Mouse (Mus musculus) liver, embryonic 16.5 days (tissue): Measurements from ENCODE around the gene Tuft1. TPM values are rescaled to one million over a fixed set of nuclear protein-coding genes. Genes with fewer than 3 reads are reported as not detected.
"Not testable (repeated sequence)": the region's sequence is repeated elsewhere in the genome, so short reads cannot be mapped to it uniquely, and the experiment has no call there.

ENCODE experiments used
- ATAC-seq: fragments of 200-750 bp; cut with Nextera tagmentation; 2 replicates; pipeline ENCODE4 v1.8.0; 2017; ENCODE audit warnings: low read depth, mild to moderate bottlenecking, moderate number of reproducible peaks, moderate library complexity
- H3K27ac ChIP-seq: fragments of 300-500 bp; sonication (generic); 2 replicates; pipeline ENCODE4 v1.5.1; 2014; ENCODE audit warnings: mild to moderate bottlenecking, low read length
- H3K27me3 ChIP-seq: fragments of 300-500 bp; sonication (generic); 2 replicates; pipeline ENCODE4 v1.6.1; 2014; ENCODE audit warnings: low read depth, low read length, mixed read lengths; ENCODE audit not compliant: control insufficient read depth, insufficient read depth
- H3K36me3 ChIP-seq: fragments of 300-500 bp; sonication (generic); 2 replicates; pipeline ENCODE4 v1.6.1; 2014; ENCODE audit warnings: mild to moderate bottlenecking; ENCODE audit not compliant: control insufficient read depth, insufficient read depth
- H3K4me1 ChIP-seq: fragments of 300-500 bp; sonication (generic); 2 replicates; pipeline ENCODE4 v1.6.1; 2014; ENCODE audit warnings: low read depth, low read length, mixed read lengths; ENCODE audit not compliant: control insufficient read depth
- H3K4me2 ChIP-seq: fragments of 300-500 bp; sonication (generic); 2 replicates; pipeline ENCODE4 v1.6.1; 2014; ENCODE audit warnings: low read depth, low read length, mixed read lengths
- H3K4me3 ChIP-seq: fragments of 300-500 bp; sonication (generic); 2 replicates; pipeline ENCODE4 v1.5.1; 2014; ENCODE audit warnings: low read depth, mild to moderate bottlenecking, low read length
- H3K9ac ChIP-seq: fragments of 300-500 bp; sonication (generic); 2 replicates; pipeline ENCODE4 v1.6.1; 2014; ENCODE audit warnings: low read depth, low read length
- H3K9me3 ChIP-seq: fragments of 300-500 bp; sonication (generic); replicated peaks from 2 replicates; pipeline ENCODE4 v1.6.1; 2016; ENCODE audit warnings: low read length; ENCODE audit not compliant: control insufficient read depth
- WGBS: fragments of 180-500 bp; shearing (Covaris S2); extraction: QIAGEN DNeasy Blood & Tissue Kit; methylation state at CpG from one replicate; pipeline ENCODE4 v1.1.7; 2014; ENCODE audit not compliant: insufficient replicate concordance; 5-methylcytosine and 5-hydroxymethylcytosine counted together
- polyA plus RNA-seq: library from polyadenylated mRNA; unstranded; fragments of >200 nt; fragmentation: Nextera tagmentation; extraction: Ambion mirVana; gene quantifications from 2 replicates; pipeline ENCODE4 v1.2.1, GENCODE M21; 2015

Tuft1 gene
- polyA plus RNA-seq, 1 experiment from 2014 or later: 13.3 TPM

DNA sequence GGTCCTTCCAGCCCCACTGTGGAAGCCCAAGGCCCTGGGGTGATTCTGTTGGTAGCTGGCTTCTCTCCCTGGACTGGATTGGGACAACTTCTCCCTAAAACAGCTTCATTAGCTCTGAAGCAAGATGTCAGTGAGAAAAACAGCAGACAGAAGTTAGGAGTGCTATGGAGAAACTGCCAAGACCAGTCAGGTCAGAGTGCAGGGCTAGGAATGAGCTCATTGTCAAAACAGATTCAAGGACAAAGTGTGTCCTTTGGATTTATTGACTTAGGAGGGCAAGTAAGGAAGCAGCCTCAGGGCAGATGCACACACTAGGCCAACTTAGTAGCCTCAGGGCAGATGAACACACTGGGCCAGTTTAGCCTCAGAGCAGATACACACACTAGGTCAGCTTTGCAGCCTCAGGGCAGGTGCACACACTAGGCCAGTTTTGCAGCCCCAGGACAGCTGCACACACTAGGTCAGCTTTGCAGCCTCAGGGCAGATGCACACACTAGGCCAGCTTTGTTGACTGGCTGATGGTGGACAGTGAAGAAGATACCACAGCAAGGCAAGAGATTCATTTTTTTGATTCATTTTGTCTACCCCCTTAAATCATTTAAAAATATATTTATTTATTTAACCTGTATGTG lies 32.1 kb upstream of the Tuft1 start:
- H3K36me3 ChIP-seq: no peaks in the 10 kb centered on the region
- peak; percentile 22; the same call in 1 of the 2 replicates for ATAC-seq
- peak overlapping the region; percentile 29; the same call in 1 of the 2 replicates for H3K27ac ChIP-seq
- H3K27me3 ChIP-seq: no peaks in the 10 kb centered on the region
- no peak overlapping the region for H3K9ac ChIP-seq
- no peak overlapping the region for H3K4me3 ChIP-seq
- no peaks in the 10 kb centered on the region for H3K9me3 ChIP-seq
- peaks cover 15% of the 10 kb centered on the region for H3K4me1 ChIP-seq
- no peak overlapping the region for H3K4me2 ChIP-seq

GRCm38 (mm10) chr3:94690162-94690561 lies 31.5 kb upstream of the Tuft1 start:
- not testable (repeated sequence) for H3K9me3 ChIP-seq, H3K27me3 ChIP-seq, H3K4me2 ChIP-seq, ATAC-seq, H3K36me3 ChIP-seq, H3K9ac ChIP-seq, H3K4me3 ChIP-seq
- H3K4me1 ChIP-seq: peaks cover 17% of the 10 kb centered on the region
- 65% methylated on average over 6 of the region's 6 CpGs for WGBS
- peak overlapping the region; percentile 29; the same call in 1 of the 2 replicates for H3K27ac ChIP-seq

GRCm38 (mm10) chr3:94689195-94689594 lies 30.5 kb upstream of the Tuft1 start:
- H3K4me3 ChIP-seq, H3K27me3 ChIP-seq, H3K27ac ChIP-seq, H3K4me2 ChIP-seq, H3K36me3 ChIP-seq, H3K9me3 ChIP-seq, ATAC-seq, H3K9ac ChIP-seq: not testable (repeated sequence)
- 25% methylated on average over 1 of the region's 1 CpGs for WGBS
- H3K4me1 ChIP-seq: peaks cover 17% of the 10 kb centered on the region

DNA sequence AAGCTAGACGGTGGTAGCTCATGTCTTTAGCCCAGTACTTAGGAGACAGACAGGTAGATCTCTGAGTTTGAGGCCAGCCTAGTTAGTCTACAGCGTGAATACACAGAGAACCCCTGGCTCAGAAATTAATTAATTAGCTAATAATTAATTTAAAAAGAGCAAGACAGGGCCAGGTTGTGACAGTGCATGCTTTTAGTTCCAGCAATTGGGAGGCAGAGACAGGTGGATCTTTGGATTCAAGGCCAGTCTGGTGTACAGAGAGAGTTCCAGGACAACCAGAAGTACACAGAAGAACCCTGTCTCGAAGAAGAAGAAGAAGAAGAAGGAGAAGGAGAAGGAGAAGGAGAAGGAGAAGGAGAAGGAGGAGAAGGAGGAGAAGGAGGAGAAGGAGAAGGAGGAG lies 30.0 kb upstream of the Tuft1 start:
- not testable (repeated sequence) for H3K9me3 ChIP-seq, H3K4me2 ChIP-seq, ATAC-seq, H3K4me3 ChIP-seq, H3K9ac ChIP-seq, H3K27me3 ChIP-seq, H3K36me3 ChIP-seq, H3K27ac ChIP-seq
- H3K4me1 ChIP-seq: peaks cover 17% of the 10 kb centered on the region
- WGBS: 86% methylated on average over 3 of the region's 3 CpGs

DNA sequence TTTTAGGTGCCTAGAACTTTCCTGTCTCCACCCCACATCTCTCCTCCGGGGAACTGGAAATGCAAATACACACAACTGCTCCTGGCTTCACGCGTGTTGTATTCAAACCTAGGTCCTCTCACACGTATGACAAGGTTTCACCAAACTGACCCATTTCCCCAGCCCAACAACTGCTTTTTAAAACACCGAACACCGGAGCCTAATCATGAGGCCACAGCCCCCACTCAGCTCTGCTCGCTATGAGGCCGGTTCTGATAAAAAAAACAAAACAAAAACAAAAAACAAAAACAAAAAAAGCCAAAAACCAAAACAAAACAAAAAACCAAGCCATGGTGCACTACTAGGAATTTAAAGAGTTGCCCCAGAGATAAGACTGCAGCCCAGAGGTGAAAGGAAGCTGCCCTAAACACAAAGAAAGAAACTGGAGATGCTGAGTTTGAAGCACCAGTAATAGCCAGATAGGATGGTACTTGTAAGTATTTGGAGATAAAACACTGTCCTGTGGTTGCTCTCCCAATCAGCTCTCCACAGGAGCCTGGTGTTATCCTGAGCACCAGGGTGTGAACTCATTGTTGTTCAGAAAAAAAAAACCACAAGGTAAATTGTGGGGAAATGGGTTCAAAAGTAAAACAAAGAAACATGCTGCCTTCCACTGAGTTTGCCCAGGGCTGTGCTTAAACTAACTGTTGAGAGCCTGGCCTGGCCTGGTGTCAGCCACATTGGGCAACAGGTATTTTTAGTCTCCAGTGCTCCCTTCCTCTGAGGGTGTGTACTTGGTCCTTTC lies 27.5 kb upstream of the Tuft1 start:
- Histone ChIP-seq H3K9ac (peak overlapping the region; percentile 38; the same call in 1 of the 2 replicates), H3K27ac (peak overlapping the region; percentile 84), H3K4me2 (peak overlapping the region; percentile 26), H3K4me1 (peaks cover 23% of the 10 kb centered on the region)
- not testable (repeated sequence) for H3K36me3 ChIP-seq, H3K9me3 ChIP-seq, H3K4me3 ChIP-seq, H3K27me3 ChIP-seq
- peak; percentile 92 for ATAC-seq
- WGBS: 30% methylated on average over 8 of the region's 8 CpGs

DNA sequence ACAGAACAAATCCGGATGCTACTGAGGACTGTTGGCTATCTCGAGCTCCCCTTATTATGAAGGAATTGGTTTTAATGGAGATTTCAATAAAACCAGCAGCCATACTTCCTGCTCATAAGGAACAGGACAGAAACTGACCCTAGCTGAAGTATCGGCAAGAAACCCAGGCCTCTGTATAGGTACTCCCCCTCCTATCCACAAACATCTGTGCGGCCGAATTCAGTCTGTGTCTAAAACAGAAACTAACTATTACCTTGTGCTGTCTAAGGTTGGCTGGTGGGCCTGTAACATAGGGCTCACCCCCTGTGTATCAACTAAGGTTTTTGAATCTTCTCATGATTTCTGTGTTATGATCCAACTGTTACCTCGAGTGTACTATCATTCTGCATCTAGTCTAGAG lies 25.0 kb upstream of the Tuft1 start:
- H3K27ac ChIP-seq: peak overlapping the region; percentile 38; the same call in 1 of the 2 replicates
- no peaks in the 10 kb centered on the region for H3K9me3 ChIP-seq
- H3K9ac ChIP-seq: no peak overlapping the region
- H3K27me3 ChIP-seq: no peaks in the 10 kb centered on the region
- 74% methylated on average over 6 of the region's 6 CpGs for WGBS
- H3K4me2 ChIP-seq: no peak overlapping the region
- H3K4me3 ChIP-seq: no peak overlapping the region
- no peaks in the 10 kb centered on the region for H3K36me3 ChIP-seq
- H3K4me1 ChIP-seq: peaks cover 21% of the 10 kb centered on the region
- ATAC-seq: no peak

- Histone ChIP-seq H3K27me3 (no peaks in the 10 kb centered on the region), H3K4me3 (0 out of 2 replicates have a peak overlapping the region, but pooled peaks have one; percentile 2), H3K4me1 (peaks cover 10% of the 10 kb centered on the region), H3K9ac (no peak overlapping the region), H3K27ac (peak overlapping the region; percentile 48), H3K36me3 (no peaks in the 10 kb centered on the region), H3K9me3 (no peaks in the 10 kb centered on the region), H3K4me2 (peak overlapping the region; percentile 1; the same call in 1 of the 2 replicates)
- peak; percentile 51 for ATAC-seq
- WGBS: 76% methylated on average over 16 of the region's 16 CpGs
These were observed 22.1 kb upstream of the Tuft1 start for GRCm38 (mm10) chr3:94680783-94681182.

DNA sequence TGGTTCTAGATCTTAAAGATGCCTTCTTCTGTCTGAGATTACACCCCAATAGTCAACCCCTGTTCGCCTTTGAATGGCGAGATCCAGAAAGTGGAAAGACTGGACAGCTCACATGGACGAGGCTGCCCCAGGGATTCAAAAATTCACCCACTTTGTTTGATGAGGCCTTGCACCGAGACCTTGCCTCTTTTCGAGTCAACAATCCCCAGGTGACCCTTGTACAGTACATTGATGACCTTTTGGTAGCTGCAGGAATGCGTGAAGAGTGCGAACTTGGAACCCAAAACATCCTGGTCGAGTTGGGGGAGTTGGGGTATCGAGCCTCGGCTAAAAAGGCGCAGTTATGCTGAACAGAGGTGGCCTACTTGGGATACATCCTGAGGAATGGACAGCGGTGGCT lies 21.4 kb upstream of the Tuft1 start:
- H3K27me3 ChIP-seq, H3K36me3 ChIP-seq, H3K9ac ChIP-seq, H3K9me3 ChIP-seq, H3K4me1 ChIP-seq: not testable (repeated sequence)
- WGBS: 68% methylated on average over 12 of the region's 12 CpGs
- Histone ChIP-seq H3K4me3 (0 out of 2 replicates have a peak overlapping the region, but pooled peaks have one; percentile 2), H3K27ac (peak overlapping the region; percentile 51), H3K4me2 (peak overlapping the region; percentile 1; the same call in 1 of the 2 replicates)
- ATAC-seq: peak; percentile 54

- no peak overlapping the region for H3K9ac ChIP-seq
- ATAC-seq: no peak
- no peaks in the 10 kb centered on the region for H3K9me3 ChIP-seq
- H3K36me3 ChIP-seq: no peaks in the 10 kb centered on the region
- H3K4me2 ChIP-seq: no peak overlapping the region
- H3K4me3 ChIP-seq: no peak overlapping the region
- H3K27ac ChIP-seq: peak overlapping the region; percentile 51
- peaks cover 5% of the 10 kb centered on the region; the same call in 1 of the 2 replicates for H3K4me1 ChIP-seq
- H3K27me3 ChIP-seq: no peaks in the 10 kb centered on the region
- WGBS: 72% methylated on average over 8 of the region's 8 CpGs
These were observed 20.7 kb upstream of the Tuft1 start for GRCm38 (mm10) chr3:94679351-94679841.
